Mouse (Mus musculus) embryonic stem cell, embryonic (primary cell): ENCODE measurements around the gene Mkrn1.

ENCODE experiments used
- CTCF ChIA-PET, 4 experiments: fragments of 300-600 bp in 2 of 4; fragments of 350-600 bp in 2 of 4; sonication (Branson Sonifier 250); formaldehyde crosslinking; loops; one replicate each; lab custom pipeline; 2022; ENCODE audit warnings: inconsistent platforms in 2 of 4; lab: Charles Lee
- POLR2A ChIA-PET, 4 experiments: fragments of 300-600 bp in 2 of 4; fragments of 350-600 bp in 2 of 4; sonication (Branson Sonifier 250); formaldehyde crosslinking; loops; one replicate each; lab custom pipeline; 2022; ENCODE audit warnings: antibody characterized with exemption in 4 of 4, inconsistent platforms in 1 of 4; lab: Charles Lee

Mkrn1 gene

DNA sequence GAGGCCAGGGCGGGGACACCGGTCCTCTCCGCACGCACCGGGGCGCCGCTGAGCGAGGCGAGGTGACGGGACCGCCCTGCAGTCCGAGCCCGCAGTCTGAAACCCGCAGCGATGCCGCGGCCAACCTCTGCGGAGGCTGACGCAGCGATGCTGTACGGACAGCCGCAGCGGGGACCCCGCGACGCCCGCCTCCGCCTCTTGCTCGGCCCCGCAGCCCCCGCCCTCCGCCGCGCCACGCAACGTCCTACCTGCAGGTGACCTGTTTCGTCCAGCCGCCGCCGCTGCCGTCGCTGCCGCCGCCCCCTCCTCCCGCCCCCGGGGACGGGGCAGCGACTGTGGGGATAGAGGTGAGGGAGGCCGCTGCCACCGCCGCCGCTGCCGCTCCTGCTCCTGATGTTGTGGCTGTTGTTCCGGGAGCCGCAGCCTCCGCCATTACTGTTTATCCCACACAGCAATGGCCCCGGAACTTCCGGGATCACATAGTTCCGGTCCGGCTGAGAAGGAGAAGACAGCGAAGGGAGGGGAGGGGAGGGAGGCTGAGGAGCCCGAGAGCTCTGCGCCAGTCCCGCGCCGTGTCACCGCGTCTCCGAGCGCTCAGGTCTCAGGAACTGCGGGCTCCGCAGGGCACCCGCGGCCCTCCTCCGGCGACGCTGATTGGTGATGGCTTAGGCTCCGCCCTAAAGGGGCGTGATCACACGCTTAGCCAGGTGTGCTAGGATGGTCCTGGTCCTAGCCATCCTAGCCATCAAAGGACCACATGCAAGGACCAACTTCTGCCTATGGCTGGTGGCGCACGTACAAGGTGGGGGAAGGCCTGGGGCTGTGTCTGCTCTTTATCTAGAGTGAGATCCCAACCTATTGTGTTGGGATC is at the start of gene Mkrn1:
TSS of gene Mkrn1 (minus strand) at position 612 of the 871 bp plus-strand sequence.
- CTCF ChIA-PET, result interaction anchor here (0.5 to 8.3 kb wide), 9 partner anchors 13 to 1008 kb away, joined by 3 to 116 read pairs (median 4); no protein-coding TSS in a partner anchor

GRCm38 (mm10) chr6:39469427-39469826 is 49.2 kb upstream of the Mkrn1 start:
- POLR2A ChIA-PET, result interaction anchor here in 3 of 4 experiments (1.0 to 3.7 kb wide), 11 partner anchors 9 to 121 kb away, joined by 3 to 18 read pairs (median 3); partner anchors contain the start of genes Dennd2a (in 1 of the 3) and Mkrn1 (in 1 of the 3)

More for the DNA sequence above, at the start of gene Mkrn1:
- POLR2A ChIA-PET, result interaction anchor here (0.6 to 31.4 kb wide), 51 partner anchors 9 to 362 kb away, joined by 3 to 1035 read pairs (median 6); partner anchors contain the start of genes Adck2 (in 1 of the 4) and Slc37a3 (in 1 of the 4)

DNA sequence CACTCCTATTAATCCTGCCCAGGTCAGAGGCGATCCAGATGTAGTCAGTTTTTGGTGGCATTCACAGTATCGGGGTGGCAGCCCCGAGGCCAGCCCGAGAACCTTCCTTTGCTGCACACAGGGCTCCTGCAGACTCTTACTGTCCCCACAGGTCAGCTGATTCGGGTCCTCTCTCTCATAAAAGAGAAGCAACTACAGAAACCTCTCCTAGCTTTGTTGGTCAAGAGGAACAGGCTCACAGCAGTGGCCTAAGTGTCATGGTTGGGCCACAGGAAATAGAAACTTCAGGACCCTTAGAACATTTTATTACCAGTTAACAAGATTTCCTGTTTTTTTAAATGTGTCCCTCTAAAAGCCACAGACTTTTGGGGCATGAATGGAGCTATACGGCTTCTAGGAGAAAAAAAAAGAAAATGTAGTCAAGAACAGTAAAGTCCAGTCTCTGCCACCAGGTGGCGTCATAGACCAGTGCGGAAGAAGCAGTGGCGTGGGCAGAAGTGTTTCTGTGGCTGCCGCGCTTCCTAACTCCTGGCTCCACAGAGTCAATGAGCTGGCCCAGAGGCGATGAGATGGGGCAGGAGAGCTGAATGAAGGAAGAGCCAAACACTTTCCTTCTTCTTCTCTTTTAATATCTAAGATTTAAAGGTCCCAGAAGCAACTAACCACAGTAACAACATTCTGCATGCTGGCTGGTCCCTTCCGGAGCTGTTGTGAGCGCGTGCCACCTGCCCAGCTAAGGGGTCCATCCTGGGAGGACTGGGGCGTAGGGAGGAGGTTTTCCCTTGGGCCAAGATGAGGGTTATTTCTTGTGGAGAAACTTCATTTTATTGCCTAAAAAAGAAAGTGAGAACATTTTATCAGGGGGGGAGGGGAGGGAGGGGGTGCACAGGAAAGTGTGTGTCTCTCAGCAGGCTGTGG is 42.6 kb upstream of the Mkrn1 start:
- ChIA-PET CTCF (interaction anchor here (0.5 to 3.8 kb wide), 85 partner anchors 8 to 1604 kb away, joined by 3 to 40 read pairs (median 4); partner anchors contain the start of genes Mkrn1 (in 2 of the 4), Slc37a3 (in 2 of the 4), Adck2 (in 1 of the 4) and Dennd2a (in 1 of the 4)), POLR2A (interaction anchor here (0.5 to 6.5 kb wide), 40 partner anchors 9 to 428 kb away, joined by 3 to 47 read pairs (median 4); partner anchors contain the start of genes Dennd2a (in 2 of the 4), Adck2 (in 1 of the 4), Mkrn1 (in 1 of the 4) and Slc37a3 (in 1 of the 4))

More at GRCm38 (mm10) chr6:39469427-39469826, 49.2 kb upstream of the Mkrn1 start:
- CTCF ChIA-PET, result interaction anchor here in 1 of 4 experiments (1.1 kb wide), 1 partner anchor 9 kb away, joined by 3 read pairs; no protein-coding TSS in a partner anchor

- CTCF ChIA-PET, result interaction anchor here in 2 of 4 experiments (0.6 to 1.5 kb wide), 23 partner anchors 8 to 351 kb away, joined by 3 to 8 read pairs (median 4); partner anchors contain the start of genes Adck2 (in 1 of the 2), Mkrn1 (in 1 of the 2) and Mrps33 (in 1 of the 2)
Measured at GRCm38 (mm10) chr6:39460040-39460439, 39.8 kb upstream of the Mkrn1 start.

DNA sequence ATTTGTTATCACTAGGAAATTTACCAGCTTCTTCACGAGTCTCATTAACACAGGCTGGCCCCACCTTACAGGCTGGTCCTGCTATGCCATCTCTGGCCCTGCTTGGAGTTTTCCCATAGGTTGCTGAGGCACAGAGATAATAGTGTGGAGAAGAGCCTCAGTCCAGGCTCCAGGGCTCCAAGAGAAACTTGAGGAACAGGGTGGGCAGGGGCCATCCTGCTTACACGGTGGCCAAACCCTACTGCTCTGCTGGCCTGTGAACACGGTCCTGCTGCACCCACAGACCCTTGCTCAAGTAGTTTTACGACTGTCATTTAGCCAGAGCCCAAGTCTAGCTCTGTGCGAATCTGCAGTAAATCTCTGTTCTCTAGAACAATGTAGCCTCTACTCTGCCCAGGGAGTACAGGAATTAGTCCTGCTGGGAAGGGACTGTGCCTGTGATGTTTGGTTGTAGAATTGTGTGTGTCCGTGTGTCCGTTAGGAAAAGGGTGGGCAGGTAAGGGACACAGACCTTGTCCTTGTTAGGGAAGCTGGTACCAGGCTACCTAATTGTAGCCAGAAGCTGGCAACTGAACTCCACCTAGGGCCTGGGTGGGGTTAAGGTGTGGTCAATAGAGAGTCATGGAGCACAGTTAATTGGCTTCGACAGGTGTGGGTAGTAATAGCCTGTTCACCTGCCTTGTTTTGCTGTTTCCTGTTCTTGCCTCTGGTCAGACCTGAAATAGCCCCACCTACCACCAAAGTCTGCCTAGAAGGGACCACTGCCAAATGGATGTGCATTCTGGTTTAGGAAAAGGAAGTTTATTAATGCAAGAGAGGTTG is 35.3 kb upstream of the Mkrn1 start:
- ChIA-PET POLR2A (interaction anchor here (0.6 to 6.9 kb wide), 28 partner anchors 9 to 248 kb away, joined by 3 to 135 read pairs (median 5); partner anchors contain the start of gene Mkrn1 (in 3 of the 4)), CTCF (interaction anchor here in 3 of 4 experiments (1.2 to 4.6 kb wide), 11 partner anchors 9 to 327 kb away, joined by 3 to 20 read pairs (median 4); no protein-coding TSS in a partner anchor)

More at GRCm38 (mm10) chr6:39460040-39460439, 39.8 kb upstream of the Mkrn1 start:
- POLR2A ChIA-PET, result interaction anchor here in 2 of 4 experiments (0.9 to 3.9 kb wide), 10 partner anchors 10 to 102 kb away, joined by 3 to 19 read pairs (median 4); no protein-coding TSS in a partner anchor

DNA sequence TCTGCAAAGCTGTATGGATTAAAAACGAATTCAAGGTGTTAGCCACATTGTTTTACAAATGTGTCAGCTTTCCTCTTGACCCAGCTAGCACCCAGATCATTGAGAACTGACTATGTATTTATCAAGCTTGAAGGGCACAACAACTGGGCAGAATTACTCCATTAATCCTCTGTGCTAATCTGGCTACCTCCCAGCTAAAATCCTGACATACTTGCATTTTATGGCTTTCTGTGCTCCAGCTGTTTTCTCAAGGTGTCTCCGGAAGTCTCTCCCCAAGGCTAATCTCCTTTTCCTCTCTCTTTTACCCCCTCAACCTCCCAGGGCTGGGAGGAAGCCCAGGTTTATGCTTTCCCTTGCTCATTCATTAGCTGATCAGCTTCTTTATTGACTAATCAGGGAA is 34.4 kb upstream of the Mkrn1 start:
- ChIA-PET CTCF (interaction anchor here (0.5 to 4.6 kb wide), 14 partner anchors 8 to 328 kb away, joined by 3 to 20 read pairs (median 6); partner anchors contain the start of gene Adck2 (in 1 of the 4)), POLR2A (interaction anchor here (0.6 to 6.9 kb wide), 36 partner anchors 8 to 249 kb away, joined by 3 to 135 read pairs (median 4); partner anchors contain the start of genes Mkrn1 (in 3 of the 4), Adck2 (in 1 of the 4), Dennd2a (in 1 of the 4) and Slc37a3 (in 1 of the 4))

- POLR2A ChIA-PET, result interaction anchor here (0.6 to 6.9 kb wide), 31 partner anchors 8 to 1008 kb away, joined by 3 to 135 read pairs (median 4); partner anchors contain the start of genes Mkrn1 (in 2 of the 4), Adck2 (in 1 of the 4), Dennd2a (in 1 of the 4) and Slc37a3 (in 1 of the 4)
- CTCF ChIA-PET, result interaction anchor here (0.6 to 4.6 kb wide), 26 partner anchors 8 to 326 kb away, joined by 3 to 20 read pairs (median 4); partner anchors contain the start of gene Adck2 (in 1 of the 4)
Measured at GRCm38 (mm10) chr6:39453564-39453963, 33.3 kb upstream of the Mkrn1 start.

- CTCF ChIA-PET, result interaction anchor here (0.6 to 1.8 kb wide), 13 partner anchors 8 to 305 kb away, joined by 3 to 5 read pairs (median 4); no protein-coding TSS in a partner anchor
- POLR2A ChIA-PET, result interaction anchor here (0.6 to 6.9 kb wide), 16 partner anchors 7 to 73 kb away, joined by 3 to 135 read pairs (median 5); partner anchors contain the start of genes Mkrn1 (in 1 of the 4) and Slc37a3 (in 1 of the 4)
Measured at GRCm38 (mm10) chr6:39451033-39451432, 30.8 kb upstream of the Mkrn1 start.

DNA sequence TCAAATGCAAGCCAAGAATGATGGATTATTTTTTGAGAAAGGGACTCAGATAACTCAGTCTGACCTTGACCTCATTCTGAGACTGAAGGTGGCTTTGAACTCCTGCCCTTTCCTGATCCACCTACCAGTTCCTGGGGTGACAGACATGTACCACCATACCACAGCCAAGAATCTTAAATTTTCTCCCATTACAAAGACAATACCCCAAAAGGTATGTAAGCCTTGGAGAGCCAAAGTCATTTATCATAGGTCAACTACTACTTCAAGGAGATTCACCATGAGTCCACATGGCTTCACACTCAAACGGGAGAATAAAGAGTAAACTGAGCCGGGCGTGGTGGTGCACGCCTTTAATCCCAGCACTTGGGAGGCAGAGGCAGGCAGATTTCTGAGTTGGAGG is 30.3 kb upstream of the Mkrn1 start:
- ChIA-PET POLR2A (interaction anchor here in 3 of 4 experiments (0.9 to 14.0 kb wide), 16 partner anchors 8 to 57 kb away, joined by 3 to 1035 read pairs (median 47); partner anchors contain the start of gene Mkrn1 (in 2 of the 3)), CTCF (interaction anchor here in 3 of 4 experiments (0.6 to 1.0 kb wide), 4 partner anchors 10 to 158 kb away, joined by 3 to 4 read pairs (median 3); no protein-coding TSS in a partner anchor)

DNA sequence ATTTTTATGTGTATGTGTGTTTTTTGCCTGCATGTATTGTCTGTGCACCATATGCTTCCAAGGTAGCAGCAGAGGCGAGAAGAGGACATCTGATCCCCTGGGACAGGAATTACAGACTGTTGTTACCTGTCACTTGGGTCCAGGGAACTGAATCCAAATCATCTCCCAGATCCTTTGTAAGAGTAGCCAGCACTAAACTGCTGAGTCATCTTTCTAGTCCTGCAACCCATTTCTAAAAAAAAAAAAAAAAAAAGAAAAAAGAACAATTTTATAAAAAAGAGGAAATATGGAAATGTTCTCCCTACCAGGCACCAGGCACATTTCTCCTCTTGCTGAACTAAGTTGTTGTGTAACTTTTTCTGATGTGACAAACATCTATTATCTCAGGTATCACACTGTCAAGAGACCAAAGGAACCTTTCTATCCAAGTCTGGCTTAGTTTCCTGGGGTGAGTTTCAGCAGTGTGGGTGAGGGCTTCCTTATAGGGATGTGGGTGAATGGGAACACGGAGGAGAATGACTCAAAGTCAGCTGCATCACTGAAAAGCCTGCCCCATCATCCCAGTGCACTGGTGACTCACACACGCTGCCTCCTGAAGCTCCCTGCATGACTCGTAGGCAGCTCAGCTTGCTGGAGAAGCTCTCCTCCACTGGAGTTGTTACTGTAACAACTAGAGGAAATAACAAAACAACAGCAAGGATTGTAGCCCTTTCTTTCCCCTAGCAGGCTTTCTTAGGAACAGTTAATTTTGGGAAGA is 27.3 kb upstream of the Mkrn1 start:
- ChIA-PET POLR2A (interaction anchor here (0.7 to 14.0 kb wide), 37 partner anchors 7 to 1067 kb away, joined by 3 to 1035 read pairs (median 10); partner anchors contain the start of genes Mkrn1 (in 4 of the 4), Slc37a3 (in 2 of the 4), Dennd2a (in 1 of the 4) and Ttc26 (in 1 of the 4)), CTCF (interaction anchor here (0.6 to 7.4 kb wide), 10 partner anchors 9 to 222 kb away, joined by 3 to 116 read pairs (median 9); partner anchors contain the start of gene Mkrn1 (in 1 of the 4))

- ChIA-PET POLR2A (interaction anchor here (0.5 to 14.0 kb wide), 113 partner anchors 7 to 1034 kb away, joined by 3 to 1035 read pairs (median 6); partner anchors contain the start of genes Mkrn1 (in 4 of the 4), Slc37a3 (in 3 of the 4), Dennd2a (in 2 of the 4) and Adck2 (in 1 of the 4)), CTCF (interaction anchor here (0.6 to 7.4 kb wide), 62 partner anchors 9 to 1703 kb away, joined by 3 to 116 read pairs (median 5); partner anchors contain the start of genes Slc37a3 (in 3 of the 4), Dennd2a (in 1 of the 4) and Mkrn1 (in 1 of the 4))
Measured at GRCm38 (mm10) chr6:39445801-39446572, 25.7 kb upstream of the Mkrn1 start.

GRCm38 (mm10) chr6:39442786-39443287 is 22.6 kb upstream of the Mkrn1 start:
- CTCF ChIA-PET, result interaction anchor here (0.7 to 7.4 kb wide), 9 partner anchors 9 to 153 kb away, joined by 3 to 116 read pairs (median 5); partner anchors contain the start of gene Mkrn1 (in 1 of the 4)
- POLR2A ChIA-PET, result interaction anchor here (0.6 to 14.0 kb wide), 51 partner anchors 8 to 885 kb away, joined by 3 to 1035 read pairs (median 4); partner anchors contain the start of genes Mkrn1 (in 4 of the 4), Slc37a3 (in 2 of the 4), Adck2 (in 1 of the 4) and Dennd2a (in 1 of the 4)

DNA sequence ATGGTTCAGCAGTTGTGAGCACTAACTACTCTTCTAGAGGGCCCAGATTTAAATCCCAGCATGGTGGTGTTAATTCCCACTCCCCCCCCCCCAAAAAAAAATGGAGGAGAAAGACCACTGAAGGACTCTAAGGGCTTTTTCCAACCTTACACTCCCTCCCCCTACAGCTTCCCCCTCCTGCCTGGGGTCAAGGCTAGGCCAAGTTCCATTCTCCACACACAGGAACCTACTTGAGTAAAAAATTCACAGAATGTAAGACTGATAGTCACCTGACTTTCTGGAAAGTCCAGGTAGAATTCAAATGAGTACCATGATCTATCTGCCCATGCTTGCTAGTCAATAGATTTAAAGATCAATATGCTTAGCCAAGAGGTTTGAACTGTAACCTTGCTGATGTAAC is 19.9 kb upstream of the Mkrn1 start:
- ChIA-PET POLR2A (interaction anchor here (0.6 to 14.0 kb wide), 12 partner anchors 8 to 348 kb away, joined by 3 to 1035 read pairs (median 8); partner anchors contain the start of gene Mkrn1 (in 3 of the 4)), CTCF (interaction anchor here in 1 of 4 experiments (0.6 kb wide), 1 partner anchor 203 kb away, joined by 6 read pairs; no protein-coding TSS in a partner anchor)
